Mouse (Mus musculus) embryonic facial prominence, embryonic 14.5 days (tissue): Measurements from ENCODE around the gene P2rx6. TPM values are rescaled to one million over a fixed set of nuclear protein-coding genes. Genes with fewer than 3 reads are reported as not detected.

Experiments
- ATAC-seq: fragments of 200-750 bp; cut with Nextera tagmentation; 2 replicates; pipeline ENCODE4 v1.8.0; 2017; ENCODE audit warnings: low read depth, moderate number of reproducible peaks, moderate TSS enrichment
- DNase-seq: peaks from one replicate; pipeline ENCODE4 v3.0.0-alpha.2; 2015; ENCODE audit warnings: low spot score
- H3K27ac ChIP-seq: fragments of 300-500 bp; sonication (generic); replicated peaks from 2 replicates; pipeline ENCODE4 v1.5.1; 2014; ENCODE audit warnings: low read depth, mild to moderate bottlenecking, low read length, moderate library complexity
- H3K27me3 ChIP-seq: fragments of 300-500 bp; sonication (generic); replicated peaks from 2 replicates; pipeline ENCODE4 v1.6.1; 2014; ENCODE audit warnings: low read length; ENCODE audit not compliant: control insufficient read depth, insufficient read depth
- H3K36me3 ChIP-seq: fragments of 300-500 bp; sonication (generic); 2 replicates; pipeline ENCODE4 v1.6.1; 2014; ENCODE audit warnings: low read length, mixed read lengths; ENCODE audit not compliant: control insufficient read depth, insufficient read depth
- H3K4me1 ChIP-seq: fragments of 300-500 bp; sonication (generic); 2 replicates; pipeline ENCODE4 v1.6.1; 2014; ENCODE audit warnings: antibody characterized with exemption, low read length; ENCODE audit not compliant: control insufficient read depth, insufficient read depth
- H3K4me2 ChIP-seq: fragments of 300-500 bp; sonication (generic); 2 replicates; pipeline ENCODE4 v1.6.1; 2014; ENCODE audit warnings: low read depth, mild to moderate bottlenecking, low read length, moderate library complexity, mixed read lengths
- H3K4me3 ChIP-seq: fragments of 300-500 bp; sonication (generic); 2 replicates; pipeline ENCODE4 v1.5.1; 2014; ENCODE audit warnings: low read depth, mild to moderate bottlenecking, low read length
- H3K9ac ChIP-seq: fragments of 300-500 bp; sonication (generic); 2 replicates; pipeline ENCODE4 v1.6.1; 2014; ENCODE audit warnings: low read depth, mild to moderate bottlenecking, low read length, moderate library complexity, mixed read lengths
- H3K9me3 ChIP-seq: fragments of 300-500 bp; sonication (generic); 2 replicates; pipeline ENCODE4 v1.6.1; 2016; ENCODE audit warnings: low read length; ENCODE audit not compliant: control insufficient read depth
- WGBS: fragments of 180-500 bp; shearing (Covaris S2); extraction: QIAGEN DNeasy Blood & Tissue Kit; methylation state at CpG from one replicate; pipeline ENCODE4 v1.1.7; 2014; 5-methylcytosine and 5-hydroxymethylcytosine counted together
- polyA plus RNA-seq: library from polyadenylated mRNA; unstranded; fragments of >200 nt; fragmentation: Nextera tagmentation; extraction: Ambion mirVana; gene quantifications from 2 replicates; pipeline ENCODE4 v1.2.1, GENCODE M21; 2014

P2rx6 gene
- polyA plus RNA-seq, 1 experiment from 2014 or later: 1.5 TPM

DNA sequence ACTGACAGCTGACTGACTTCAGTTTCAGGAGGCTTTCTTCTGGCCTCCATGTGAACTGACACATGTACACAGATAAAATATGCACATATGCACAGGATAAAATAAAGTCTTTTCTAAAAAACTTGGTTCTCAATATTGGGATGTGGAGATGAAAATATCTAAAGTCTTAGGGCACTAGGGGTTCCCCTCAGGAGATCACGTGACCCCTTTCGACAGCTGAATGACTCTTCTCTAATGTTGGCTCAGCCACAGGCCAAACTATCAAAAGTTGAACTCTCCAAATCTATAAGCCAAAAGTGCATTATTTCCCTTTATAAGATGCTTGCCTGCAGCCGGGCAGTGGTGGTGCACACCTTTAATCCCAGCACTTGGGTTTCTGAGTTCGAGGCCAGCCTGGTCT, 5.5 kb upstream of the P2rx6 start:
- 78% methylated on average over 4 of the region's 4 CpGs for WGBS
- Histone ChIP-seq H3K9ac (no peak overlapping the region), H3K4me3 (no peak overlapping the region), H3K27me3 (no peaks in the 10 kb centered on the region; the same call in 1 of the 2 replicates), H3K4me2 (no peak overlapping the region), H3K27ac (no peak overlapping the region), H3K4me1 (peaks cover 21% of the 10 kb centered on the region), H3K36me3 (no peaks in the 10 kb centered on the region), H3K9me3 (no peaks in the 10 kb centered on the region)
- DNase-seq: no peak
- ATAC-seq: no peak

DNA sequence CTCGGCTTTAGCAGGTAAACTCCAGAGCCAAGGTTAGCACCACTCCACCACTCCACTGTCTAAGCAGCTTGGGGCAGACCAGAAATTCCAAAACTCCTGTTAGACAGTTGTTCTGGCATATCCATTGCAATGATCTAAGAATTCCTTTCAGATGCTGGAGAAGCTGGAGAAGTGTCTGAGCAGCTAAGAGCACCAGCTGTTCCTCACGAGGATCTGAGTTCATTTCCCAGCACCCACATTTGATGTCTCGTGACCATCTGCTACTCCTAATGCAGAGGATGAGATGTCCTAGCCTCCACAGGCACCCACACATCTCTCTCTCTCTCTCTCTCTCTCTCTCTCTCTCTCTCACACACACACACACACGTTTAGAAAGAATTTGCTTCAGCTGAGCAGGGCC, 4.8 kb upstream of the P2rx6 start:
- Histone ChIP-seq H3K9ac (no peak overlapping the region), H3K4me1 (peaks cover 26% of the 10 kb centered on the region), H3K4me2 (no peak overlapping the region), H3K36me3 (no peaks in the 10 kb centered on the region), H3K4me3 (no peak overlapping the region), H3K9me3 (no peaks in the 10 kb centered on the region), H3K27me3 (no peaks in the 10 kb centered on the region; the same call in 1 of the 2 replicates), H3K27ac (no peak overlapping the region)
- no peak for DNase-seq
- ATAC-seq: no peak
- WGBS: 53% methylated on average over 4 of the region's 4 CpGs

DNA sequence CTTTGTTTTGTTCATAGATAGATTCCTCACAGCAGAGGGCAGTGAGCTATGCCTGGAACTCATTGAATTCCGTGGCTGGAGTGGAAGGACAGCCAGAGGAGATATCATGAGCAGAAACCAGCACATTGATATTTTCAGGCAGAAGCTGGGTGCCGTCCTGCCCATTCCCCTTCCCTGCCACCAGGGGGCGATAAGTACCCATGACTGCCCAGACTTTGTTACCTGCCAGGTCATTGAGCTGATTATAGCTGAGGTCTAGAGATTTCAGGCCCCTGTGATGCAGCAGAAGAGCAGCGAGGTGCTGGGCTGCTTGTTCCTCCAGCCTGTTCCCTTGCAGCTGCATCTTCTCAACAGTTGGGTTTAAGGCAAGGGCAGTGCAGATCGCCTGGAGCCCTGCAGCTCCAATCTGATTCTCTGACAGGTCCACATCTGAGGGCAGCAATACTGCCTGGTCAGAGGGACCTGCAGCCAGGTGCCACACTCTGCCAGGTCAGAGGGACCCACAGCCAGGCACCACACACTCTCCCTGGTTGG, 3.7 kb upstream of the P2rx6 start:
- Histone ChIP-seq H3K4me3 (no peak overlapping the region), H3K4me1 (peaks cover 26% of the 10 kb centered on the region), H3K36me3 (no peaks in the 10 kb centered on the region), H3K4me2 (peak overlapping the region; percentile 18; the same call in 1 of the 2 replicates), H3K27ac (no peak overlapping the region), H3K9ac (no peak overlapping the region), H3K27me3 (peaks cover 8% of the 10 kb centered on the region), H3K9me3 (no peaks in the 10 kb centered on the region)
- 3% methylated on average over 5 of the region's 5 CpGs for WGBS
- ATAC-seq (no peak), DNase-seq (peak; percentile 63)

DNA sequence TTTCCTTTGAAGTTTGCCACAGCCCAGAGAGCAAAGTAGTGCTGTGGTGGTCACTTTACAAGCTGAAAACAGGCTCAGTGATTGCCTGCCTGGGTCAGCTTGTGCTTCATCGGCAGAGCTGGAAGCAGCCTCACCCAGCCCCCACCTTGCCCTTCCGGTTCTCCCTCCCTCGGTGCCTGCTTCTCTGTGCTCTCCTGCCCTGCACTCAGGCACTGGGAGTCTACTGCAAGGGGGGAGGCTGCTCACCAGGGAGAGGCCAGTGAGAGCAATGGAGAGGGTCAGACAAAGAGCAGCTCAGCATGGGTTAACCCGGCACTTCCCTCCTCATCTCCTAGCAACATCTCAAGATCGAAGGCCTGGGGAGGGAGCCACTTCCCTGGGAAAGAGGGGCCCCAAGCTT, 2.9 kb upstream of the P2rx6 start:
- Histone ChIP-seq H3K36me3 (no peaks in the 10 kb centered on the region), H3K4me1 (peaks cover 23% of the 10 kb centered on the region), H3K27ac (no peak overlapping the region), H3K9me3 (no peaks in the 10 kb centered on the region), H3K4me2 (peak overlapping the region; percentile 18; the same call in 1 of the 2 replicates), H3K4me3 (no peak overlapping the region), H3K27me3 (peaks cover 9% of the 10 kb centered on the region), H3K9ac (0 out of 2 replicates have a peak overlapping the region, but pooled peaks have one; percentile 16)
- DNase-seq (peak; percentile 24), ATAC-seq (no peak)
- WGBS: 0% methylated on average over 5 of the region's 5 CpGs

DNA sequence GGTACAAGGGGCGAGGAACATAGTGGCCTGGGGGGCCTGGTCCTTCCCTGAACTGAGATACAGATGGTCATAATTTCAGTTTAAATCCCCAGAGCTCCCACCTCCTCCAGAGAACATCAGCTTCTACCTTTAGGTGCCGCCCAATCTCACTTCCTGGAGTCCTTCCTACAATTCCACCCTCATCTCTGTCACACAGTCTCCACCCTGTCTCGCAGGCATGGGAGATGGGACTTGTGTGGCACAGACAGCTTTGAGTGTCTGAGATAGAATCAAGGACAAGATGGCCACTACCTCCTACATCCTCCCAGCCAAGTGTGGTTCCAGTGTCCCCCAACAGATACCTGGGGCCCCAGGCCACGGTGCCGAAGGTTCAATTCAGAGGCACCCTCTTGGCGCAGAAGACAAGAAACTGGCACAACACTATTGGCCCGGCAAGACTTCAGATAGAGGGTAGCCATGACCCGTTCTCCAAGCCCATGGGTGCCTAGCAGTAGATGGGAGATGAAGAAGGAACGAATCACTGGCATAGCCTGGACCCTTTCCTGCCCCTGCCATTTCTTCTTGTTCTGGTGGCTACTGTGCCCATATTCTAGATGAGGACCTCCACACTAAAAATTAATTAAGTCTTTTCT, 2.2 kb upstream of the P2rx6 start:
- Histone ChIP-seq H3K4me3 (no peak overlapping the region), H3K9me3 (no peaks in the 10 kb centered on the region), H3K27me3 (peaks cover 9% of the 10 kb centered on the region), H3K9ac (no peak overlapping the region), H3K4me1 (peaks cover 20% of the 10 kb centered on the region), H3K36me3 (no peaks in the 10 kb centered on the region), H3K4me2 (no peak overlapping the region), H3K27ac (no peak overlapping the region)
- 62% methylated on average over 9 of the region's 9 CpGs for WGBS
- ATAC-seq (no peak), DNase-seq (no peak)

DNA sequence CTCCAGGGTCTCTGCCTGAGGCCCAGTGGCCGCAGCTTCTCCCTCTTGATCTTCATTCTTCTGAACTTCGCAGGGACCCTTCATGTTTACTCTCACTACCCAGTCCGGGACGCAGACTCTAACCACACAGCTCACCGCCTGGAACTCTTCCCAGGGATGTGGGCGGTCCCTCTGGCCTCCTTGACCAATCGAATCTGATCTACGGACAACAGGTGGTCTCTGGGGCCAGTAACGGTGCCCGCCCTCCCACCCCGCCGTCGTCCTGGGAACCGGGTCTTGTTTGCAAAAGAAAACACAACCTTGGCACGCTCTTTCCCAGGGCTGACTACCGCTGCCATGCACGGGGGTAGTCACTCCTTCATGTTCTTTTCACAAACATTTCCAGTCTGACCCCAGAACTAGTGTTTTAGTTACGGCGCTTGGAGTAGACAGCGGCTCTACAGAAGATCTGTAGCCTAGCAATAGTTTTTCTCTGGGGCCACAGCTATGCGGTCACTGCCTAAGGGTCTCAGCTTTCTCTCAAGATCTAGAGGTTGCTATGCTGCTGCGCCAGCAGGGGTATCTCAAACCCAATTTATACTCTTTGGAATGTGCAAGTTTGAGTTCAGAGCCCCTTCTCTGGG, 446 bp upstream of the P2rx6 start, which contains the start of gene Lrrc74b:
Lrrc74b (minus strand) TSS at position 120 of the 623 bp plus-strand sequence.
- Histone ChIP-seq H3K9ac (peak within 1 kb of the TSS; percentile 37), H3K27me3 (peaks cover 9% of the 10 kb centered on the region), H3K36me3 (no peaks in the 10 kb centered on the region), H3K4me1 (peaks cover 20% of the 10 kb centered on the region), H3K4me3 (peak within 1 kb of the TSS; percentile 27), H3K4me2 (peak within 1 kb of the TSS; percentile 57), H3K27ac (peak within 1 kb of the TSS; percentile 65; the same call in 1 of the 2 replicates), H3K9me3 (no peaks in the 10 kb centered on the region)
- WGBS: 1% methylated on average over 20 of the region's 22 CpGs
- peak; percentile 89 for ATAC-seq
- DNase-seq: peak; percentile 84

DNA sequence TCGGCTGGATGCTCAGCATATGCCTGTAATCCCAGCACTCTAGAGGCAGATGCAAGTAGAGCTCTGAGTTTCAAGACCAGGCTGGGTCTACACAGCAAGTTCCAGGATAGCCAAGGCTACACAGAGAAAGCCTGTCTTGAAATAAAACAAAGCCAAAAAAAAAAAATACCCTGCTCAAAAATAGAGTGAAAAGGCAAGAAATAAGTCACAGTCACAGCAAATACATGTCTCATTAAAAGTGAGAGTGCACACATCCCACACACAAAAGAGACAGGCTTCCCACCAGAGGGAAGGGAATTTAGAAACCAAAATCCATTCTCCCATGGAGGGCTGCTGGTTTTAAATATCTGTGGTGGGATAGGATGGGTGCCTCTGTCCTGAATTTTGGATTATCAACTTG, 1.9 kb downstream of the P2rx6 start:
- ATAC-seq: no peak
- no peak for DNase-seq
- Histone ChIP-seq H3K27me3 (peaks cover 9% of the 10 kb centered on the region), H3K9ac (no peak overlapping the region), H3K4me1 (peaks cover 13% of the 10 kb centered on the region), H3K4me3 (no peak overlapping the region), H3K4me2 (no peak overlapping the region), H3K27ac (no peak overlapping the region), H3K36me3 (no peaks in the 10 kb centered on the region), H3K9me3 (no peaks in the 10 kb centered on the region)
- WGBS: 14% methylated on average over 1 of the region's 1 CpGs

DNA sequence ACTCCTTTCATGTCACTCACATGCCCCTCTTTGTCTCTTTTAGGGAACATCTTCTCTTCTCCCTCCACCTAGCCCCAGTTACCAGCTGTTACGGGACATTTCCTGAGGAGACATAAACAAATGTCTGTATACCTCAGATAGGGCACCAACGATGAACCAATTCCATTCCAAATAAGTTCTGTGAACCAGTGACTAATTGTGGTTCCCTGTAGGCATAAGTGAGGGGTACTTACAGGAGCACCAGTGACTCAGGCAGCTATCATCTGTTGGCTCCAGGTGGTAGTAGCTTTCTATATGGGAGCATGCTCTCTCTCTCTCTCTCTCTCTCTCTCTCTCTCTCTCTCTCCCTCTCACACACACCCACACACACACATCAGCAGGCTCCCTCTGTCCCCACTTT, 2.5 kb downstream of the P2rx6 start:
- H3K9ac ChIP-seq: no peak overlapping the region
- peaks cover 9% of the 10 kb centered on the region for H3K27me3 ChIP-seq
- no peaks in the 10 kb centered on the region for H3K36me3 ChIP-seq
- no peak for ATAC-seq
- no peak overlapping the region for H3K4me3 ChIP-seq
- no peak overlapping the region for H3K27ac ChIP-seq
- H3K9me3 ChIP-seq: no peaks in the 10 kb centered on the region
- WGBS: 80% methylated on average over 2 of the region's 2 CpGs
- DNase-seq: no peak
- H3K4me1 ChIP-seq: peaks cover 9% of the 10 kb centered on the region
- no peak overlapping the region for H3K4me2 ChIP-seq
